Mouse (Mus musculus): Measurements from ENCODE around the gene Lysmd2. TPM values are rescaled to one million over a fixed set of nuclear protein-coding genes. Genes with fewer than 3 reads are reported as not detected.

The Lysmd2 gene
- 28.3 and 29.1 TPM in 2 replicates for polyA plus RNA-seq (2015; fragmentation: Nextera tagmentation; extraction: Ambion mirVana)

- H3K4me3 ChIP-seq (replicated peaks): peak within 1 kb of the TSS; percentile 83
- H3K36me3 ChIP-seq: no peaks in the 10 kb centered on the region
- peaks cover 4% of the 10 kb centered on the region; the same call in 1 of the 2 replicates for H3K4me1 ChIP-seq
- peak; percentile 88 for ATAC-seq (ENCODE audit: insufficient read depth, low FRiP score, low read depth)
- H3K27me3 ChIP-seq (replicated peaks): no peaks in the 10 kb centered on the region
- peak within 1 kb of the TSS; percentile 69 for H3K27ac ChIP-seq
- WGBS: 1% methylated on average over 79 of the region's 94 CpGs
- H3K9me3 ChIP-seq: no peaks in the 10 kb centered on the region
- H3K9ac ChIP-seq: peak within 1 kb of the TSS; percentile 64
- H3K4me2 ChIP-seq: peak within 1 kb of the TSS; percentile 89
Measured at GRCm38 (mm10) chr9:75625556-75626307, at the start of gene Lysmd2. Gene Lysmd2, plus strand, starts transcription at chr9:75625741.

DNA sequence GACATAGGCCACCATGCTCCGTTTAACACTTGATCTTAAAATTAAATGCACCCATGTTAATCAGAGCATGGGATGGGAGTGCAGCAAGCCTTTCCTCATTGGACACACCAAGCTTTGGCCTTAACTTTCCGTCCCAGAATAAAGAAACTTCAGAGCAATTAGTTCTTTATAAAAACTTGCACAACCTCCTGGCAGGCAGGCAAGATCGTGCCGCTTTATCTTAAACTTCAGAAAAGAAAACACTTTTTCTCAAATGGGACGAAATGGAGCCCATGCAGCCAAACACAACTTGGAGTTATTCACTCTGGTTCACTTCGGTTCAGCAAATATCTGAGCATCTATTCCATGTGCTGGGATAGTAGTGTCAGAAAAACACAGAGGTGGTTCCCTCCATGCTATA, 46.2 kb upstream of the Lysmd2 start:
- Histone ChIP-seq H3K9me3 (no peaks in the 10 kb centered on the region), H3K9ac (no peak overlapping the region), H3K4me3 (replicated peaks) (no peak overlapping the region), H3K4me1 (no peaks in the 10 kb centered on the region), H3K27me3 (replicated peaks) (no peaks in the 10 kb centered on the region), H3K27ac (no peak overlapping the region), H3K4me2 (no peak overlapping the region), H3K36me3 (no peaks in the 10 kb centered on the region)
- ATAC-seq (ENCODE audit: insufficient read depth, low FRiP score, low read depth): no peak
- 90% methylated on average over 6 of the region's 6 CpGs for WGBS

DNA sequence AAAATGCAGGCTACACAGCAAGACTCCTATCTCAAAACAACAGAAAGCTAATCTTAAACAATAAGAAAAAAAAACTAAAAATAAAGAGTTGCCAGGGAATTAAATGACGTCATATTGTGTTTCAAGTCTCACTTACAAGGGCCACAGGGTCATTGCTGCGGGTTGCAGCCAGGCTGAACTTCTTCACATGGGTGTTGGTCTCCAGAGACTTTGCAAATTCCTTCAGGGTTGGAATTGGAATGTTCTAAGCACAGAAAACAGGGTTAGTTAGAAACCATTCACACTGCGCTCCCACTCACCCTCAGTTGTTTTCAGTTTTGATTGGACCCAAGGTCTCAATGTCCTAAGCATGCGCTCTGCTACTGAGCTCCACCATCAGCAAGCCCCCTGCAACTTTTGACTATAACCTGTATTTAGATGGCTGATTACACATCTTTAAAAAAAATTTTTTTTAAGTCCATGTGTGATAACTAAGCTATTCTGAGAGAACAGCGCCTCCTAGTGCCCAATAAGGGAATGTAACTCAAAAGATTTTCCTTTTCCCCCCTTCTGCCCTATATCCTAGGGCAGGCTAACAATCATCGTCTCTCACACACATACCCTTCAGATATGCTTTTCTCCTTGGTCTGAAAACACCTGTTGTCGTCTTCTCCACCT, 43.7 kb upstream of the Lysmd2 start:
- H3K36me3 ChIP-seq: no peaks in the 10 kb centered on the region
- WGBS: 49% methylated on average over 7 of the region's 7 CpGs
- H3K9ac ChIP-seq: no peak overlapping the region
- H3K27me3 ChIP-seq (replicated peaks): no peaks in the 10 kb centered on the region
- no peak overlapping the region for H3K27ac ChIP-seq
- no peaks in the 10 kb centered on the region for H3K9me3 ChIP-seq
- no peak overlapping the region for H3K4me3 ChIP-seq (replicated peaks)
- H3K4me2 ChIP-seq: no peak overlapping the region
- H3K4me1 ChIP-seq: no peaks in the 10 kb centered on the region
- ATAC-seq (ENCODE audit: insufficient read depth, low FRiP score, low read depth): no peak

- no peaks in the 10 kb centered on the region for H3K36me3 ChIP-seq
- no peak overlapping the region for H3K27ac ChIP-seq
- ATAC-seq (ENCODE audit: insufficient read depth, low FRiP score, low read depth): no peak
- H3K4me2 ChIP-seq: no peak overlapping the region
- H3K9ac ChIP-seq: no peak overlapping the region
- no peaks in the 10 kb centered on the region for H3K4me1 ChIP-seq
- no peaks in the 10 kb centered on the region for H3K27me3 ChIP-seq (replicated peaks)
- 80% methylated on average over 15 of the region's 15 CpGs for WGBS
- H3K4me3 ChIP-seq (replicated peaks): no peak overlapping the region
- H3K9me3 ChIP-seq: no peaks in the 10 kb centered on the region
Measured at GRCm38 (mm10) chr9:75589850-75590790, 35.4 kb upstream of the Lysmd2 start.

- no peak for ATAC-seq (ENCODE audit: insufficient read depth, low FRiP score, low read depth)
- no peaks in the 10 kb centered on the region for H3K9me3 ChIP-seq
- H3K4me1 ChIP-seq: no peaks in the 10 kb centered on the region
- 82% methylated on average over 5 of the region's 5 CpGs for WGBS
- no peaks in the 10 kb centered on the region for H3K27me3 ChIP-seq (replicated peaks)
- no peak overlapping the region for H3K4me3 ChIP-seq (replicated peaks)
- H3K27ac ChIP-seq: no peak overlapping the region
- no peak overlapping the region for H3K4me2 ChIP-seq
- no peaks in the 10 kb centered on the region for H3K36me3 ChIP-seq
- H3K9ac ChIP-seq: no peak overlapping the region
Measured at GRCm38 (mm10) chr9:75593481-75593880, 32.1 kb upstream of the Lysmd2 start.

- no peak overlapping the region for H3K9ac ChIP-seq
- no peaks in the 10 kb centered on the region for H3K36me3 ChIP-seq
- ATAC-seq (ENCODE audit: insufficient read depth, low FRiP score, low read depth): no peak
- no peak overlapping the region for H3K27ac ChIP-seq
- H3K4me1 ChIP-seq: 0 out of 2 replicates have a peak, but pooled peaks cover 5% of the 10 kb centered on the region
- 89% methylated on average over 13 of the region's 13 CpGs for WGBS
- H3K27me3 ChIP-seq (replicated peaks): no peaks in the 10 kb centered on the region
- H3K9me3 ChIP-seq: no peaks in the 10 kb centered on the region
- H3K4me2 ChIP-seq: no peak overlapping the region
- no peak overlapping the region for H3K4me3 ChIP-seq (replicated peaks)
Measured at GRCm38 (mm10) chr9:75597036-75597435, 28.5 kb upstream of the Lysmd2 start.

DNA sequence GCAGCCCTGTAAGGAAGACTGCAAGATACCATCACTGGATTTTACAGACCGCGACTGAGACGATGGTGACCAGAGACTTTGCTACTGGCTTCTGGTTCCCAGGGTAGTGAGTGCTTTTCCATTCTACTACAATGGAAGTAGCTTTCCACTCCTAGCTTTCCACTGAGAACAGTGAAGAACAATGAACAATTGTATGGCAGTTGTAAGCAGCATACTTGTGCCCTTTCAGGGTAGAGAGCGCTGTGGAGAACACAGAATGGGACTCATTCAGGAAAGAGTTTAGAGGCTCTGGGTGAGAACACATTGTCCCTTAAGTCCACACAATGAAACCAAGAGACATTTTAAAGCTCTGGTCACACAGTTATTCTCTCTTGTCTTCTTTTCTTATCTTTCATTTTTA, 27.9 kb upstream of the Lysmd2 start:
- Histone ChIP-seq H3K4me3 (replicated peaks) (no peak overlapping the region), H3K27me3 (replicated peaks) (no peaks in the 10 kb centered on the region), H3K4me1 (0 out of 2 replicates have a peak, but pooled peaks cover 5% of the 10 kb centered on the region), H3K9me3 (no peaks in the 10 kb centered on the region), H3K4me2 (no peak overlapping the region), H3K36me3 (no peaks in the 10 kb centered on the region), H3K27ac (no peak overlapping the region), H3K9ac (no peak overlapping the region)
- 89% methylated on average over 4 of the region's 4 CpGs for WGBS
- ATAC-seq (ENCODE audit: insufficient read depth, low FRiP score, low read depth): no peak

GRCm38 (mm10) chr9:75599191-75599841, 26.2 kb upstream of the Lysmd2 start:
- Histone ChIP-seq H3K4me2 (no peak overlapping the region), H3K27me3 (replicated peaks) (no peaks in the 10 kb centered on the region), H3K36me3 (no peaks in the 10 kb centered on the region), H3K4me1 (0 out of 2 replicates have a peak, but pooled peaks cover 5% of the 10 kb centered on the region), H3K9me3 (no peaks in the 10 kb centered on the region), H3K4me3 (replicated peaks) (no peak overlapping the region), H3K9ac (no peak overlapping the region), H3K27ac (no peak overlapping the region)
- WGBS: 38% methylated on average over 5 of the region's 5 CpGs
- ATAC-seq (ENCODE audit: insufficient read depth, low FRiP score, low read depth): peak; percentile 54; the same call in 1 of the 2 replicates

GRCm38 (mm10) chr9:75600166-75600934, 25.2 kb upstream of the Lysmd2 start:
- 66% methylated on average over 7 of the region's 7 CpGs for WGBS
- Histone ChIP-seq H3K27ac (no peak overlapping the region), H3K9me3 (no peaks in the 10 kb centered on the region), H3K4me1 (0 out of 2 replicates have a peak, but pooled peaks cover 5% of the 10 kb centered on the region), H3K27me3 (replicated peaks) (no peaks in the 10 kb centered on the region), H3K9ac (no peak overlapping the region), H3K4me3 (replicated peaks) (no peak overlapping the region), H3K4me2 (no peak overlapping the region), H3K36me3 (no peaks in the 10 kb centered on the region)
- ATAC-seq (ENCODE audit: insufficient read depth, low FRiP score, low read depth): peak; percentile 26; the same call in 1 of the 2 replicates

DNA sequence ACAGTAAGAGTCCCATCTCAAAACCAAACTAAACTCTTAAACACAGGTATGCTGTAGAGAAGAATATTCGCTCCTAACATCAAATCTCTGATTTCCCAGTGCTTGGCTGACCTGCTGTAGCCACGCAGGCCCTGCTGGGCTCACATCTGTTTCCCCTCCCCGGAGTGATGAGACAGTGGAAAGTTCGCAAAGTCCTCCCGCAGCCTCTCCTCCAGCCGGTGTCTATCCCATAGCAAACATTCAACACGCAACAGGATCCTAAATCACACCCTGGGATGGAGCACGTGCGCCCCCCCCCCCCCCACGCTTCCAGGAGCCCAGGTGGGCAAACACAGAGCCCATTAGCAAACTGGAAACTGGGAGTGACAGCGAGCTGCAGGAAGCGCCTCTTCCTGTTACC, 24.0 kb upstream of the Lysmd2 start:
- Histone ChIP-seq H3K9ac (no peak overlapping the region), H3K4me2 (no peak overlapping the region), H3K27ac (no peak overlapping the region), H3K9me3 (no peaks in the 10 kb centered on the region), H3K36me3 (no peaks in the 10 kb centered on the region), H3K4me1 (0 out of 2 replicates have a peak, but pooled peaks cover 5% of the 10 kb centered on the region), H3K4me3 (replicated peaks) (no peak overlapping the region), H3K27me3 (replicated peaks) (no peaks in the 10 kb centered on the region)
- WGBS: 15% methylated on average over 12 of the region's 12 CpGs
- no peak for ATAC-seq (ENCODE audit: insufficient read depth, low FRiP score, low read depth)
